Mouse (Mus musculus): ENCODE results near the gene Tpsg1. TPM values are rescaled to one million over a fixed set of nuclear protein-coding genes. Genes with fewer than 3 reads are reported as not detected.
A peak's percentile ranks its signal among the peaks of the same experiment; 100 is the strongest.

Gene Tpsg1
- polyA plus RNA-seq (2014; fragmentation: Nextera tagmentation; extraction: Ambion mirVana), result 0.41 and 0.63 TPM in 2 replicates

DNA sequence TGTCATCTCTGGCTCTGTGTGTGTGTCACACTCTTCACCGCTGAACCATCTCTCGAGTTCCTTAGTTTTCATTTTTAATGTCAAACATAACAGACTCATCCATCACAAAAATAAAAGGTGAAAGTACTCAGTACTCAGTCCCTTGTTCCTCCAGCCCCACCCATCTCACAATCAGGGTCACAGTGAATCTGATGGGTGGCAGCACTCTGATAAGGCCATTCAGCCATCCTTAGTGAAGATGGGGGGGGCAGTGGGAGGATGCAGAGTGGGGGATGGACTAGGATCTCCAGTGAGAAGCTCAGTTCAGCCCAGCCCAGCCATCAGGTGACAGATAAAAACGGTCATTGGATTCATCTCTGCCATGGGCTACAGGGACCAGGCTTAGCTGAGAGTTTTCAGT, at the start of gene Tpsg1:
Gene Tpsg1 (plus strand): TSS at position 301 of the 400 bp plus-strand sequence.
- Histone ChIP-seq H3K27me3 (ENCODE audit: control insufficient read depth, insufficient read depth, low read length) (no peaks in the 10 kb centered on the region), H3K9ac (ENCODE audit: low read length) (no peak within 1 kb of the TSS), H3K9me3 (ENCODE audit: control insufficient read depth, low read length) (no peaks in the 10 kb centered on the region), H3K4me2 (ENCODE audit: low read depth, severe bottlenecking) (no peak within 1 kb of the TSS), H3K27ac (replicated peaks; ENCODE audit: low read depth, low read length) (no peak within 1 kb of the TSS), H3K36me3 (ENCODE audit: control insufficient read depth, insufficient read depth, low read length) (no peaks in the 10 kb centered on the region), H3K4me1 (ENCODE audit: control insufficient read depth, insufficient read depth, low read length) (no peaks in the 10 kb centered on the region), H3K4me3 (ENCODE audit: low read depth, low read length) (no peak within 1 kb of the TSS)
- ATAC-seq (ENCODE audit: insufficient number of reproducible peaks, low FRiP score, low TSS enrichment, low read depth) (no peak), DNase-seq (ENCODE audit: low spot score) (no peak)
- 79% methylated on average over 3 of the region's 3 CpGs for WGBS

DNA sequence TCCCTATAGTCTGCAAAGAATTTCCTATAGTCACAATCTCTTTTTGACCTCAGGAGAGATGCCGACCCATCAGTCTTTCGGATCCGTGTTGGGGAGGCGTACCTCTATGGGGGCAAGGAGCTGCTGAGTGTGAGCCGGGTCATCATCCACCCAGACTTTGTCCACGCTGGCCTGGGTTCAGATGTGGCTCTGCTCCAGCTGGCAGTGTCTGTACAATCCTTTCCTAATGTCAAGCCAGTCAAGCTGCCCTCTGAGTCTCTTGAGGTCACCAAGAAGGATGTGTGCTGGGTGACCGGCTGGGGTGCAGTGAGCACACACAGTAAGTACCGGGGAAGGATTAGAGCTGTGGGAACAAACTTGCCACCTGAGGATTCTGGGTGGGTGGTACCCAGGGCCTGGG, 48.3 kb upstream of the Tpsg1 start:
- Histone ChIP-seq H3K27me3 (ENCODE audit: control insufficient read depth, insufficient read depth, low read length) (no peaks in the 10 kb centered on the region), H3K9me3 (ENCODE audit: control insufficient read depth, low read length) (no peaks in the 10 kb centered on the region)
- WGBS, result 91% methylated on average over 8 of the region's 8 CpGs

DNA sequence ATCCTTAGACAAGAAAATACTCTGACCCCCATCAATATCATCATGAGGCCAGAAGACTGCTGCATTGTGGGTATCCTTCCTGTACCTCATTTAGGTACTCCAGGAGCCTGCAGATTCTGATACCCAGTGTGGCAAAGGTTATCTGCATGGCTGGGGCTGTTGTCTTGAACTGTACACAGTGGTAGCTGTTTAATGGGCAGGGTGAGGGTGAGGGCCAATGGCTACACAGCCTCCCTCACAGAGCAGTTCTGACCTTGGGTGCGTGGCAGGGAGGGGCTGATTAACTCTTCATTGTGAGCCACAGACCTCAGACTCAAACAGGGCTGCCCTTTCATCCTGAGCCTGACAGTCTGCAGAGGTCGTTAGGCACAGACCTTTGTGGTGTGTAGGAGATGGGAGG, 46.1 kb upstream of the Tpsg1 start:
- Histone ChIP-seq H3K27ac (replicated peaks; ENCODE audit: low read depth, low read length) (no peak overlapping the region), H3K4me1 (ENCODE audit: control insufficient read depth, insufficient read depth, low read length) (no peaks in the 10 kb centered on the region), H3K4me2 (ENCODE audit: low read depth, severe bottlenecking) (no peak overlapping the region), H3K9me3 (ENCODE audit: control insufficient read depth, low read length) (no peaks in the 10 kb centered on the region), H3K4me3 (ENCODE audit: low read depth, low read length) (no peak overlapping the region), H3K27me3 (ENCODE audit: control insufficient read depth, insufficient read depth, low read length) (no peaks in the 10 kb centered on the region), H3K36me3 (ENCODE audit: control insufficient read depth, insufficient read depth, low read length) (no peaks in the 10 kb centered on the region), H3K9ac (ENCODE audit: low read length) (no peak overlapping the region)
- DNase-seq (ENCODE audit: low spot score) (no peak), ATAC-seq (ENCODE audit: insufficient number of reproducible peaks, low FRiP score, low TSS enrichment, low read depth) (no peak)
- WGBS, result 16% methylated on average over 2 of the region's 2 CpGs

More for the DNA sequence above, 48.3 kb upstream of the Tpsg1 start:
- Histone ChIP-seq H3K36me3 (ENCODE audit: control insufficient read depth, insufficient read depth, low read length) (no peaks in the 10 kb centered on the region), H3K4me2 (ENCODE audit: low read depth, severe bottlenecking) (no peak overlapping the region), H3K4me1 (ENCODE audit: control insufficient read depth, insufficient read depth, low read length) (no peaks in the 10 kb centered on the region), H3K27ac (replicated peaks; ENCODE audit: low read depth, low read length) (no peak overlapping the region), H3K4me3 (ENCODE audit: low read depth, low read length) (no peak overlapping the region), H3K9ac (ENCODE audit: low read length) (no peak overlapping the region)
- DNase-seq (ENCODE audit: low spot score) (no peak), ATAC-seq (ENCODE audit: insufficient number of reproducible peaks, low FRiP score, low TSS enrichment, low read depth) (no peak)

DNA sequence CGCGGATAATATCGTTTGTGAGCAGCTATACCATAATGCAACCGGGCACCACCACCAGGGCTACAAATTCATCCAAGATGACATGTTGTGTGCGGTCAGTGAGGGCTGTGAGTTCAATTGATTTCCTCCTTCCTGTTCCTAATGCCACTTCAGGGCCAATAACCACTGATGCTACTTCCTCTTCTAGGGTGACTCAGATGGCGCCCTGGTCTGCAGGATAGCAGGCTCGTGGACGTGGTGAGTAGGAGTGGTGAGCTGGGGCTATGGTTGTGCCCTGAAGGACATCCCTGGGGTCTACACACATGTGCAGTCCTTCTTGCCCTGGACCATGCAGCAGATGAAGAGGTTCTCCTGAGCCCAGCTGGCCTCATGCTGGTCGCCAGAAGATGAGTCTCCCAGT, 36.8 kb upstream of the Tpsg1 start:
- H3K27ac ChIP-seq (replicated peaks; ENCODE audit: low read depth, low read length), result no peak overlapping the region
- 71% methylated on average over 9 of the region's 9 CpGs for WGBS
- no peaks in the 10 kb centered on the region for H3K36me3 ChIP-seq (ENCODE audit: control insufficient read depth, insufficient read depth, low read length)
- H3K9ac ChIP-seq (ENCODE audit: low read length), result no peak overlapping the region
- H3K27me3 ChIP-seq (ENCODE audit: control insufficient read depth, insufficient read depth, low read length), result no peaks in the 10 kb centered on the region
- no peak overlapping the region for H3K4me2 ChIP-seq (ENCODE audit: low read depth, severe bottlenecking)
- no peak overlapping the region for H3K4me3 ChIP-seq (ENCODE audit: low read depth, low read length)
- no peak for DNase-seq (ENCODE audit: low spot score)
- H3K4me1 ChIP-seq (ENCODE audit: control insufficient read depth, insufficient read depth, low read length), result no peaks in the 10 kb centered on the region
- no peak for ATAC-seq (ENCODE audit: insufficient number of reproducible peaks, low FRiP score, low TSS enrichment, low read depth)
- H3K9me3 ChIP-seq (ENCODE audit: control insufficient read depth, low read length), result no peaks in the 10 kb centered on the region

DNA sequence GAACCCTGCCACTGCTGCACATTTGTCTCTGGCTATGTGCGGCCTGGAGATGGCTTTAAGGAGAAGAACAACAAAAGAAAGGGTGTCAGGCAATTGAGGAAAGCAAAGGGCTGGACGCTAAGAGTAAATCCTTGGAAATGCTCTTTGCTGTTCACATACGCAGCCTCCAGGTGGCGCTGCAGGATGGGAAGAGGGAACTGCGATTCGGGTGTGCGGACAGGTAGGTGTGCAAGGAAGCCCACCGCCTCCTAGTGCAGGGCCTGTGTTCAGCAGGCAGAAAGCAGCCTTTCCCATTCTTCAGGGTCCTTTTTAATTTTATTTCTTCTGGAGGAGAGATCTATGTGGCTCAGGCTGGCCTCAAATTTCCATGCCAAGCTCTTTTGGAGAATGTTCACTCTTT, 35.1 kb upstream of the Tpsg1 start:
- no peak overlapping the region for H3K4me2 ChIP-seq (ENCODE audit: low read depth, severe bottlenecking)
- 3% methylated on average over 8 of the region's 8 CpGs for WGBS
- H3K36me3 ChIP-seq (ENCODE audit: control insufficient read depth, insufficient read depth, low read length), result no peaks in the 10 kb centered on the region
- H3K27ac ChIP-seq (replicated peaks; ENCODE audit: low read depth, low read length), result no peak overlapping the region
- H3K4me3 ChIP-seq (ENCODE audit: low read depth, low read length), result no peak overlapping the region
- DNase-seq (ENCODE audit: low spot score) (peak; percentile 91), ATAC-seq (ENCODE audit: insufficient number of reproducible peaks, low FRiP score, low TSS enrichment, low read depth) (no peak)
- no peaks in the 10 kb centered on the region for H3K9me3 ChIP-seq (ENCODE audit: control insufficient read depth, low read length)
- no peaks in the 10 kb centered on the region for H3K27me3 ChIP-seq (ENCODE audit: control insufficient read depth, insufficient read depth, low read length)
- H3K9ac ChIP-seq (ENCODE audit: low read length), result no peak overlapping the region
- no peaks in the 10 kb centered on the region for H3K4me1 ChIP-seq (ENCODE audit: control insufficient read depth, insufficient read depth, low read length)

DNA sequence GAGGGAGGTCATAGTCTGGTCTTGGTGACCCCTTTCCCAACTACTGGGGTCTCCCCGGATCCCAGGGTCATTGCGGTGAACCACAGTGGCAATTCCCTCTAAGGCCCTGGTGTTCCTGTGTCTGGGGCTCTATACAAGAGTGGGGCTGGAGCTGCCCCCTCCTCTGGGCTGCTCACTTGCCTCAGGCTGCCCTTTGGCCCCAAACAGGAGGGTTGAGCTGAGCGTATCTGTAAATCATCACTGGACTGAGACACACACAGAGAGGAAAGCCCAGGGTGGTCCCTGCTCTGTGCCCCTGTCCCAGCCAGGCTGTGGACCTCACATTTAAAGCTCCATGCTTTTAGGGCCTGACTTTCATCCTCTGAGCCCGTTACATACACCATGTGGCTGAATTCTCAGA, 30.9 kb upstream of the Tpsg1 start:
- ATAC-seq (ENCODE audit: insufficient number of reproducible peaks, low FRiP score, low TSS enrichment, low read depth) (no peak), DNase-seq (ENCODE audit: low spot score) (no peak)
- no peak overlapping the region for H3K27ac ChIP-seq (replicated peaks; ENCODE audit: low read depth, low read length)
- H3K4me1 ChIP-seq (ENCODE audit: control insufficient read depth, insufficient read depth, low read length), result no peaks in the 10 kb centered on the region
- H3K4me2 ChIP-seq (ENCODE audit: low read depth, severe bottlenecking), result no peak overlapping the region
- H3K4me3 ChIP-seq (ENCODE audit: low read depth, low read length), result no peak overlapping the region
- no peaks in the 10 kb centered on the region for H3K27me3 ChIP-seq (ENCODE audit: control insufficient read depth, insufficient read depth, low read length)
- H3K9me3 ChIP-seq (ENCODE audit: control insufficient read depth, low read length), result no peaks in the 10 kb centered on the region
- no peaks in the 10 kb centered on the region for H3K36me3 ChIP-seq (ENCODE audit: control insufficient read depth, insufficient read depth, low read length)
- 70% methylated on average over 4 of the region's 4 CpGs for WGBS
- H3K9ac ChIP-seq (ENCODE audit: low read length), result no peak overlapping the region

DNA sequence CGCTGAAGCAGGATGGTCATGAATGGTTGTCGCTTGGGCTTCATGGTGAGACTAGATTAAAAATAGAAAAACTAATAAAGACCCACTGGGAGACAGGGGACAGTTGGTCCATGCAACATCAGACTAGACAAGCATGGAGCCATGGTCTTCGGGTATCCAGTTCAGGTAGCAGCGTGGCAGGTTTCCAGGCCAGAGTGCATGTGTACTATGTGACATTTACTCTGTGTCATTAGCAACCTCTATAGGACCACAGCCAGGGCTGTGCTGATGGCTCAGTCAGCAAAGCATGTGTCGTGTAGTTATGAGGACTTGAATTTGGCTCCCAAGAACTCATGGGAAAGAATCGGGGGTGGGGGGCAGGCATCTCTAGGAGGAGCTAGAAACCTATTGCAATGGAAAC, 29.1 kb upstream of the Tpsg1 start:
- WGBS, result 87% methylated on average over 6 of the region's 6 CpGs
- no peak for DNase-seq (ENCODE audit: low spot score)
- Histone ChIP-seq H3K4me3 (ENCODE audit: low read depth, low read length) (no peak overlapping the region), H3K4me1 (ENCODE audit: control insufficient read depth, insufficient read depth, low read length) (no peaks in the 10 kb centered on the region), H3K27ac (replicated peaks; ENCODE audit: low read depth, low read length) (no peak overlapping the region), H3K9ac (ENCODE audit: low read length) (no peak overlapping the region), H3K4me2 (ENCODE audit: low read depth, severe bottlenecking) (no peak overlapping the region), H3K36me3 (ENCODE audit: control insufficient read depth, insufficient read depth, low read length) (no peaks in the 10 kb centered on the region), H3K9me3 (ENCODE audit: control insufficient read depth, low read length) (no peaks in the 10 kb centered on the region), H3K27me3 (ENCODE audit: control insufficient read depth, insufficient read depth, low read length) (no peaks in the 10 kb centered on the region)
- ATAC-seq (ENCODE audit: insufficient number of reproducible peaks, low FRiP score, low TSS enrichment, low read depth), result no peak

DNA sequence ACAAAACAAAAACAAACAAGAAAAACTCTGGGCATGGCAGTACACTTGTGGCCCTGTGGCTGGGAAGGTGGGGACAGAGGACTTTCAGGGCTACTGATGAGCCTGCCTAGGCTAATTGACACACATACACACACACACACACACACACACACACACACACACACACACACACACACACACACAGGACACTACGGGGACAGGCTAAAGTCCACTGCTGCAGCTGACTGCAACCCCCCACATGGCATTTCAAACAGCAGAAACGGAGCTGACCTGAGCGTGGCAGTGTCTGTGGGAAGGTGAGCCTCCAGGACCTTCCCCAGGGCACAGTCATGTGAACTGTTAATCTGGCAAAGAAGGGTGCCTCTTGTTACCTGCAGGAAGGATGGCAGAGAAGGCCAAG, 27.6 kb upstream of the Tpsg1 start:
- H3K9me3 ChIP-seq (ENCODE audit: control insufficient read depth, low read length), result no peaks in the 10 kb centered on the region
- H3K9ac ChIP-seq (ENCODE audit: low read length), result no peak overlapping the region
- no peaks in the 10 kb centered on the region for H3K27me3 ChIP-seq (ENCODE audit: control insufficient read depth, insufficient read depth, low read length)
- no peak overlapping the region for H3K4me2 ChIP-seq (ENCODE audit: low read depth, severe bottlenecking)
- WGBS, result 47% methylated on average over 3 of the region's 3 CpGs
- H3K4me3 ChIP-seq (ENCODE audit: low read depth, low read length), result no peak overlapping the region
- no peaks in the 10 kb centered on the region for H3K4me1 ChIP-seq (ENCODE audit: control insufficient read depth, insufficient read depth, low read length)
- DNase-seq (ENCODE audit: low spot score), result no peak
- no peak for ATAC-seq (ENCODE audit: insufficient number of reproducible peaks, low FRiP score, low TSS enrichment, low read depth)
- no peaks in the 10 kb centered on the region for H3K36me3 ChIP-seq (ENCODE audit: control insufficient read depth, insufficient read depth, low read length)
- H3K27ac ChIP-seq (replicated peaks; ENCODE audit: low read depth, low read length), result no peak overlapping the region

DNA sequence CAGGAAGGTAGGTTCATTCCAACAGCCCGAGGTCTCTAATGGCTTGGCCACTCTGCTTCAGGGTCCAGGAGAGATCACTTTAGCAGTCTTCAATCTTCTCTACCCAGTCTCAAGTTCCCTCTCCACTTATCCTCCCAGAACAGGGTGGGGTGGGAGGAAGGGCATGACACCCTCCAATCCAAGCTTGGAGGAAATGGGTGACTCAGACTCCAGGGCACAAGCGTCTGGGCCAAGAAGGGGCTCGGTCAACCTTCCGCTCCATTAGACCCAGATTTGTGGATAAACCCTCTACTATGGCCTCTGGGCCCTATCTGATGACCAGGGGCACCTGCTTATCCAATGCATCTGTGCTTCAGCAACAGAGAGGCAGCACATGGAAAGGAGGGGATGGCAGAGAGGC, 23.6 kb upstream of the Tpsg1 start, which contains the start of gene Tpsab1:
Gene Tpsab1 (minus strand): TSS at position 101 of the 400 bp plus-strand sequence.
- Histone ChIP-seq H3K9me3 (ENCODE audit: control insufficient read depth, low read length) (no peaks in the 10 kb centered on the region), H3K4me1 (ENCODE audit: control insufficient read depth, insufficient read depth, low read length) (no peaks in the 10 kb centered on the region), H3K4me2 (ENCODE audit: low read depth, severe bottlenecking) (no peak within 1 kb of the TSS), H3K27ac (replicated peaks; ENCODE audit: low read depth, low read length) (no peak within 1 kb of the TSS), H3K36me3 (ENCODE audit: control insufficient read depth, insufficient read depth, low read length) (no peaks in the 10 kb centered on the region), H3K9ac (ENCODE audit: low read length) (no peak within 1 kb of the TSS), H3K4me3 (ENCODE audit: low read depth, low read length) (no peak within 1 kb of the TSS), H3K27me3 (ENCODE audit: control insufficient read depth, insufficient read depth, low read length) (no peaks in the 10 kb centered on the region)
- WGBS, result 93% methylated on average over 4 of the region's 4 CpGs
- no peak for DNase-seq (ENCODE audit: low spot score)
- no peak for ATAC-seq (ENCODE audit: insufficient number of reproducible peaks, low FRiP score, low TSS enrichment, low read depth)
